ENCODE assay signal across 8 mouse cellular contexts in genomic region chr7:130892973-130893372, GRCm38 (mm10). TPM values are rescaled to one million over a fixed set of nuclear protein-coding genes. Genes with fewer than 3 reads are reported as not detected.
DNase-seq lines count a peak whose midpoint lies in the region; ATAC-seq and TF ChIP-seq lines count a peak whose summit lies in the region.

No protein-coding gene starts in this region.

- H3K27ac ChIP-seq in cerebellum, adult 2 months (ENCODE audit: insufficient read depth, low read length), result no peak overlapping the region
- H3K27ac ChIP-seq in midbrain, embryonic 14.5 days (replicated peaks; ENCODE audit: low read depth, low read length), result no peak overlapping the region

- peaks cover 21% of the 10 kb centered on the region for H3K4me1 ChIP-seq in cerebellum, adult 2 months (ENCODE audit: control insufficient read depth, insufficient read depth, low read length)
- no peaks in the 10 kb centered on the region for H3K4me1 ChIP-seq in midbrain, embryonic 14.5 days (ENCODE audit: control insufficient read depth, insufficient read depth, low read length)

- no peak overlapping the region for H3K4me3 ChIP-seq in cerebellum, adult 2 months (replicated peaks; ENCODE audit: insufficient read depth, low read depth, low read length)
- no peak overlapping the region for H3K4me3 ChIP-seq in midbrain, embryonic 14.5 days (replicated peaks; ENCODE audit: low read depth, low read length)

- peak; percentile 14 for DNase-seq in gastrocnemius, postnatal 25 days
- DNase-seq in gastrocnemius, postnatal 14 days, result no peak
- peak; percentile 75 for DNase-seq in CD4-positive, CD25-positive, alpha-beta regulatory T cell, adult 2 months (ENCODE audit: low read depth, low spot score)
- DNase-seq in frontal cortex, postnatal 14 days (ENCODE audit: low spot score in 2 of 2), result peak; percentile 22 to 29
- DNase-seq in lung, postnatal 14 days, result peak; percentile 39
- DNase-seq in thymus, postnatal 14 days, result peak; percentile 45
- no peak for DNase-seq in cerebellum, adult 2 months
- no peak for DNase-seq in midbrain, embryonic 14.5 days

- H3K4me2 ChIP-seq in midbrain, embryonic 14.5 days (ENCODE audit: low read length), result no peak overlapping the region

- no peaks in the 10 kb centered on the region for H3K9me3 ChIP-seq in midbrain, embryonic 14.5 days (ENCODE audit: control insufficient read depth, low read length)

- intact Hi-C loops in gastrocnemius, postnatal 14 days (cut with DNase I; ENCODE audit: low total_unique reads), result no loop called here

- peaks cover 13% of the 10 kb centered on the region for H3K36me3 ChIP-seq in midbrain, embryonic 14.5 days (ENCODE audit: control insufficient read depth, insufficient read depth, low read length)

- no peak overlapping the region for H3K9ac ChIP-seq in midbrain, embryonic 14.5 days (replicated peaks; ENCODE audit: low read length)

- no peaks in the 10 kb centered on the region for H3K27me3 ChIP-seq in cerebellum, adult 2 months (ENCODE audit: control insufficient read depth, insufficient read depth, low read length)
- H3K27me3 ChIP-seq in midbrain, embryonic 14.5 days (ENCODE audit: control insufficient read depth, insufficient read depth, low read length), result no peaks in the 10 kb centered on the region

- TF ChIP-seq CTCF in cerebellum, adult 2 months (IDR thresholded peaks at IDR 0.05; ENCODE audit: borderline replicate concordance, insufficient read depth, low read depth, low read length), result no peak

- WGBS in cerebellum, adult 2 months, result 70% methylated on average over 6 of the region's 6 CpGs
- WGBS in midbrain, embryonic 14.5 days, result 92% methylated on average over 6 of the region's 6 CpGs

- TF ChIP-seq POLR2A in cerebellum, adult 2 months (IDR thresholded peaks at IDR 0.05; ENCODE audit: borderline replicate concordance, insufficient read depth, low read length), result no peak

- ATAC-seq in midbrain, embryonic 14.5 days (ENCODE audit: low FRiP score, low TSS enrichment), result no peak

RNA-seq across cellular contexts. Expression of gene Plekha1, which starts 27.4 kb away (rescaled TPM):
- total RNA-seq in gastrocnemius, postnatal 25 days (2021), result 10 to 100 TPM; 22.8 to 23.2 TPM
- 10 to 100 TPM; 23.8 to 29.4 TPM for total RNA-seq in gastrocnemius, postnatal 14 days (2021)
- 107 and 110 TPM in 2 replicates for polyA plus RNA-seq in cerebellum, adult 2 months (2012; rRNA removed)
- 65.1 and 77.7 TPM in 2 replicates for polyA plus RNA-seq in midbrain, embryonic 14.5 days (2014; fragmentation: Nextera tagmentation; extraction: Ambion mirVana)

RNA-seq across cellular contexts. Expression of gene Htra1, which starts 42.9 kb away (rescaled TPM):
- total RNA-seq in gastrocnemius, postnatal 25 days (2021), result 10 to 100 TPM; 31.9 to 34.9 TPM
- total RNA-seq in gastrocnemius, postnatal 14 days (2021), result 10 to 100 TPM; 65.3 to 77.2 TPM
- 188 and 231 TPM in 2 replicates for polyA plus RNA-seq in cerebellum, adult 2 months (2012; rRNA removed)
- 6.9 and 12.7 TPM in 2 replicates for polyA plus RNA-seq in midbrain, embryonic 14.5 days (2014; fragmentation: Nextera tagmentation; extraction: Ambion mirVana)

Comparison
In these comparisons a context has a peak if more than half of its experiments do, and no peak if none do; other contexts are left out.
1. DNase-seq: peak in gastrocnemius, postnatal 25 days (single experiment), CD4-positive, CD25-positive, alpha-beta regulatory T cell, adult 2 months (single experiment), frontal cortex, postnatal 14 days (2 of 2), lung, postnatal 14 days (single experiment) and thymus, postnatal 14 days (single experiment); none in gastrocnemius, postnatal 14 days (single experiment), cerebellum, adult 2 months (0 of 2) and midbrain, embryonic 14.5 days (single experiment).